Mouse (Mus musculus): ENCODE measurements around the gene Ltc4s. TPM values are rescaled to one million over a fixed set of nuclear protein-coding genes. Genes with fewer than 3 reads are reported as not detected.
A peak's percentile ranks its signal among the peaks of the same experiment; 100 is the strongest.

The Ltc4s gene
- total RNA-seq, 2 experiments from 2014 or later = 15.2 to 46.9 TPM

DNA sequence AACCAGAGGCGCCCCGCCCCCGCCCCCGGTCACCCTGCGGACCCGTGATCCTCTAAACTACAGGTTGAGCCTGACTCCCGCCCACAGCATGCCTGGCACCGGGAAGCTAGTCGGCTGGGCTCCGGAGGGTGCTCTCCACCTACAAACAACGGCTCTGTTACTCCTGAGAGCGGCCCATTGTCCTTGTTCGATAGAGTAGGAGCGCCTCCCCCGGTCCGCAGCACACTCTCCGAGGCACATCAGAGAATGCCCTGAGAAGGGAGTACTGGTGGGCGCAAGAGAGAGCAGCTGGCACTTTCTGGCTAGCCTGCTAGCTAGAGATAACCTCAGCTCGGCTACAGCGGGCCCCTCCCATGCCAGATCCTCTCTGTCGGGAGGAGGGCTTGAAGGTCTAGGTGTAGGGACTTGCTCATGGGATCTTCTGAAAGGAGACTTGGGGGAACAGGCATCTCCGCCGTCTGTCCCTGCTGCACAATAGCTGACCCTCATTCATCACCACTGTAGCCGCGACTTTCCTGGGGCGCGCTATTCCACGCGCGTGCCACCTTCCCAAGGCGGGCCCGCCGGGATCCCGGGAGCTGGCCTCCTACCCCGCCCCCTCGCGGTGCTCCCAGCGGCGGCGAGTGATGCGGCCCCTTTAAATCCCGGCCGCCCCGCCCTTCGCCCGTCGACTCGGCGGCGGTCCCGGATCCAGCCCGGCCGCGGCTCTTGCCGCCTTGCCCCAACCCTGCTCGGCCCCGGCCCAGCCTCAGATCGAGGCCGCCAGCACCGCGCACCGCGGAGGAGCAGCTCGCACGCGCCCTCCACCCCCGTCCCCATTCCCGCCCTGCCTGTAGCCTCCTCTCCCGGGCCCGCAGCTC lies 13.5 kb downstream of the Ltc4s start:
- DNase-seq (ENCODE audit: low spot score in 2 of 2) = peak; percentile 93 to 94

DNA sequence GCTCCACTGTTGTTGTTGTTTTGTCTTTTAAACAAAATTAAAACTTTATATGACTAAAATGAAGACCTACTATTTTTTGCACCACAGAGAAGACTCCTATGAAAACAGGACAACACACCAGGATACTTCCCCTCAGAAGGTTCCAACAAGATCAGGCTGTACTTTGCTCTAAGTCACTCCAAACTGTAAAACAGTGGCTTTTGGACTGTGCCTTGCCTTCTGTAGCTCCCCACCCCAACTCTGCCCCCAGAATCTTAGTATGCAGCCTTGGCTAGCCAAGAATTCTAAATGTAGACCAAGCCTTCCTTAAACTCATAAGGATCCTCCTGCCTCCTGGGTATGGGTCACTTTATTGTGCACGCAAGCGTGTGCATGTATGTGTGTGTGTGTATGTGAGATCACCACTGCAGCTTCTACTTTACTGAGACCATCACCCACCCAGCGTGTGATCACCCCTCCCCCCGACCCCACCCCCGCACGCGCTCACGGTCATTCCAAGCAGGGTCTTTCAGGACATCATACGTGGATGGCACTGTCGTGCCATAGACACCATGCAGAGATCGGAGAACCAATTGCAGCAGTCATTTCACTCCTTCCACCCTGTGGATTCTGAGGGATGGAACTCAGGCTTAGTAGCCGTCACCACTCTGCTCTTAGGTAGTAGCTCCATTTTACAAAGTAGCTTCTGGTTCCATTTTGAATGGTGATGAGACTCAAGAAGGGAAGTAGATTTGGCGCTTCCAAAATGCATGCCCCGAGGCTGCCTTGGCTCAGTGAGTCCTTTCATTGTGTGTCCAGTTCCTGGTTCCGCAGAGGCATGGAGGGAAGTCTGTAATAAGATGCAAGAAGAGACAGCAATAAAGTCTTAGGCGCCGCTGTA lies 14.4 kb downstream of the Ltc4s start:
- DNase-seq (ENCODE audit: low spot score in 2 of 2) = no peak

DNA sequence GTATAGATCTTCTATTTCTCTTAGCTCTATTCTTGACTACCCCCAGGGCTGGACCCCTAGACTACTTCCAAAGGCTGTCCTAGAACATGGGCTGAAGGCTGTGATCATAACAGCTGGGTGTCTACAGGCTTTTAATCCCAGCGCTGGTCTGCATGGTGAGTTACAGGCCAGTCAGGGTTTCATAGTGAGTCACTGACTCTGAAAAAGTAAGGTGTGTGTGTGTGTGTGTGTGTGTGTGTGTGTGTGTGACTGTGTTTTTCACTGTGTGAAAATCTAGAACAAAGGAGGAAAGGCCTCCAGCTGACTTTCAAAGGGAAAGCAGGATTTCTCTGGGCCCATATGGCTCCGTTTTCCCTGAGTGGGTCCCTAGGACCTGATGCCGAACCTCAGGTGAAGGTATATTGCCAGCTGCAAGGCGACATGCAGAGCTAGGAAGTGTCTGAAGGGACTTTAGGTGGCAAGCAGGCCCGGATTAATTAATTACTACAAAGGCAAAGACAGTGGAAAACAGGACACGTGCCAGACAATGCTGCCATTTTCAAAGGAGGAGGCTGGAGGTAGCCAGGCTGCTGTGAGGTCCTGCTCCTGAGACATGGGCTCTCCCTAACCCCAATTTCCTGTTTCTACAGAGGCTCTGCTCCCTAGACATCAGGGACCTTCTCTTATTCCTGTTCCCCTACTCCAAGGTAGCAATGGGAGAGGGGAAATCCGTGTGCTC lies 15.7 kb downstream of the Ltc4s start:
- no peak for DNase-seq (ENCODE audit: low spot score in 2 of 2)

DNA sequence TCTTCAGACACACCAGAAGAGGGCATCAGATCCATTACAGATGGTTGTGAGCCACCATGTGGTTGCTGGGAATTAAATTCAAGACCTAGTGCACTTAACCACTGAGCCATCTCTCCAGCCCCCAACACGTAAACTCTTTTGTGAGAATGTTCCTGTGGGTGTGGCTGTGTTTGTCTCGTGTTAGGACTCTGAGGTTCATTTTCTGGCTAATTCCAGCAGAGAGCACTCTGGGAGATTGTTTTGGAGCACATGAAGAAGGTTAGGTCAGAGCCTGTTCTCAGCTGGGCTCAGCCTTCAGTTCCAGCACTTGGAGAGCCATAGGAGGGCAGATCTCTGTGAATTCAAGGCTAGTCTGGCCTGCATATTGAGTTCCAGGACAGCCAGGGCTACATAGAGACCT lies 18.6 kb downstream of the Ltc4s start:
- DNase-seq (ENCODE audit: low spot score in 2 of 2) = no peak

DNA sequence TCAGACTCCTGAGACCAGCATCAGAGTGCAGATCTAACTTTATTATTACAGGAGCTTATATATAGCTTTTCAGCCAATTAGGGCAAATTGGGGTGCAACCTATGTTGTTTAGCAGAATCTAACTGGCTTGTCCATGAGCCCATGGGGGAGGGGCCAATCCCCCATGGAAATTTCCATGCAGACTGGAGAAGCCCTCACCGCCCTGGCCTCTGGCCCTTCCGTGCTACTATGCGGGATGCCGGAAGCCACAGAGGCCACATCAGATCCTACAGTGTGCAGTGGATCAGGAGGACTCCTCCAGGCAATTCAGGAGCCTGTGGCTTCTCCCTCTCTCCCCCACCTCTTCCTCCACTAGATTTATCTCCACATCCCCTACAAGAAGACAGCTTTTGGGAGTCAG lies 20.6 kb downstream of the Ltc4s start:
- no peak for DNase-seq (ENCODE audit: low spot score in 2 of 2)

DNA sequence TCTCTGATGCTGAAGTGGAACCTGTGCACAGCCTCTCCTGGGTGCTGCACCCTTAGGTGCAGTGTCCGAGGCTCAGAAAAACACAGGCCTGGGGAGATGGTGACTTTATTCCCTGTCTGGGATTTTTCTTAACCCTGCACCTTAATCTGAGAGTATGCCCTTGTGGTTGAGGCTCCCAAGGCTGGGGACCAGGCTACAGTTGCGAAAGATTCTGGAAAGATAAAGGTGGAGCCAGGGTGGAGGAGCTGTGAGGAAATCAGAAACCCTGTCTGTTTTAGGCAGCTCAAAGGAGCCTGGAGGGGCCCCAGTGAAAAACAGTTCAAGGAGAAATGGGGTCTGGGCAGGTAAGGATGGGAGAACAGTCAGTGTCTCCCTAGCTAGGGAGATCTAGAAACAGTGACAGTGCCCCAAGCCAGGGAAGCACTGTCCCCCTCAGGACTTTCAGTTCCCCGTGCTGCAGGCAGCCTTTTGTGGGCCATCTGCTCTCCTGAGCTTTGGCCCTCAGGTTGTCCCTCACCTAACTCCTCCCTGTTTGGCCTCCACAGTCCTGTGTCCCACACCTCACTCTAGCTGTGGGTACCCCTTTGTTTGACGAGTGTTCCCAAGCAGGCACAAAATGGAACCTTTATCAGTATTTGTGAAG lies 21.6 kb downstream of the Ltc4s start:
- no peak for DNase-seq (ENCODE audit: low spot score in 2 of 2)

DNA sequence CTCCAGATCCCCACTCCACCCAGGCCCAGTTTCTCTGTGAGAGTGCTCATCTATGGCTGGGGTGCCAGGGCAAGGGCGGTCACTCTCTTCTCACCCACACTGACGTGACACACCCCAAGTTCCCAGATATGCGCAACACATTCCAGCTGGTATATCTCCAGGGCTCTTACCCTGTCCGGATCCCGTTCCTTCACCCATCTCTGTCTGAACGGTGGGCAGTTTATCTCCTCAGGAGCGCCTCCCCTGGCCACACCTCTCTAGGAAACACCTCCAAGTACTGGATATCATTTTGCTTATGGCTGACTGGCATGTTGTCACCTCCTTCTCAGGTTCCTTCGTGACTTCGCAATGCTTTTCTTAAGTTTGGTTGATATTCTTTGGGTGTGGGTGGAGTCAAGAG lies 22.8 kb downstream of the Ltc4s start:
- DNase-seq (ENCODE audit: low spot score in 2 of 2) = no peak

DNA sequence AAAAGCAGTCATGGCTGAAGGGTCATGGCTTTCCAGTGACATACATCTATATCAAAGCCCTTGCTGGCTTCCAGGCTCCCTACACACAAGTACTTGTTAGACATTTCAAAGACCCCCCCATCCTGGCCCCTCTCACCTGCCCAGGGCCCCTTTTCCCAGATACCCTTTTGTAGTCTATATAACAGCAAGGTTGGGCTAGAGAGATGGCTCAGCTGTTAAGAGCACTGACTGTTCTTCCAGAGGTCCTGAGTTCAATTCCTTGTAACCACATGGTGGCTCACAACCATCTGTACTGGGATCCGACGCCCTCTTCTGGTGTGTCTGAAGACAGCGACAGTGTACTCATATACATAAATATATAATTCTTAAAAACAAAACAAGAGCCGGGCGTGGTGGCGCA lies 23.8 kb downstream of the Ltc4s start:
- no peak for DNase-seq (ENCODE audit: low spot score in 2 of 2)

DNA sequence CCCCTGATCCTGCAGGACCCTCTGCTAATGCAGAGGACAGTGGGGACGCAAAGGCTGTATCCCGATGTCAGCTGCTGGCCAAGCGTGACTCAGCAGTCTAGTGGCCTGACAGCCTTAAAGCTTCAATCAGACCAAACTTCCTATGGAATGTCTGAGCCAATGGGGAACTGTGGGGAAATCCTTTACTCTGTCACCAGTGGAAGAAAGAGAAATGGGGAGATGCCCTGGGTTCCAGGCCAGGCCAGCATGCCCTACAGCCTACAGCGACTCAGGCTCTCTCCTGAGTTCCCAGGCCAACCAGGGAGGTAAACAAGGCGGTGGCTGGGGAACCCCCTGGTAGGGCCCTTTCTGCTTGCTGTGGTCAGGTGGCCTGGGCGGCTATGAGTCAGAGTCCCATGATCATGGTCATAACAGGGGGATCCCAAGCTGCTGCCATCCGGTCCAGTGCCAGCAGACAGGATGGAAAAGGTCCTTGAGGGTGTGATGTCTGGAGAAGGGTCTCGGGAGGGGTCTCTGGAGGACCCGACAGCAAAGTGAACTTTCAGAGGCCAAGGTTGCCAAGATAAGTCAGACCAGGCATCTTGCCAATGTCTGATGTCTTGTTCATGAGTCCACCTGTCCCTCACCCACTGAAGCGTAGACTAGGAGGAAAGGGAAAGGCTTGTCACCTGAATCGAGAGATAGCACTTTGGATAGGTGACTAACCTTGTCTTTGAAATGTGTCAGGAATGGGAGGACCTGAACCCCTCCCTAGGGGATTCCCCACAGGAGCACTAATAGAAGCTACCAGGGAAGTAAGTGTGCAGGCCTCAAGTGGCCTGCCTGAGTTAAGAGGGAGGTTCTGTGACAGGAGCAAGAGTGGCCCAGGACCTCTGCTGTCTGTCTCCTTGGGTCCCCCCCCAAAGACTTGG lies 25.3 kb downstream of the Ltc4s start:
- peak; percentile 74 to 84 for DNase-seq (ENCODE audit: low spot score in 2 of 2)

DNA sequence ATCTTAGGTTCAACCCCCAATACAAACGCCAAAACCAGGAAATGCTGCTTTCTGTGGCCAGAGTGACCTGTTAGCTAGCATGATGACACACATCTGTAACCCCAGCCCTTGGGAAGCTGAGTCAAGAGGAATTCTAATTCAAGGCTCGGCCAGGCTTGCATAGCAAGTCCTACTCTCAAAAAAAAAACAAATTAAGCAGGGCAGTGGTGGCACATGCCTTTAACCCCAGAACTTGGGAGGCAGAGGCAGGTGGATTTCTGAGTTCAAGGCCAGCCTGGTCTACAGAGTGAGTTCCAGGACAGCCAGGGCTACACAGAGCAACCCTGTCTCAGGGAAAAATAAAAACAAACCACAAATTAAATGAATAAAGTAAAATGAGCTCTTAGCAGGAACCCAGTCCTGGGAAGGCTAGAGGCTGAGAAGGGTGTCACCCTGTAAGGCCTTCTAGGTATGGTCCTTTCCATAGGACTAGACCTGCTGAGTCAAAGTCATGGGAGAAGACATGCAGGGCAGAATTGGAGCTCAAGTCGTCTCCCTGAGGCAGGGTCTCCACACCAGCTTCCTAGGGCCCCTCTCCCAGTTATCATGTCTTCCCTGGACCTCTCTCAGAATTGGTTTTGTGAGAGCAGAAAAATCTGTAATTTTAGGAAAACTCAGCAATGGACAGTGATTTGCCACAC lies 26.2 kb downstream of the Ltc4s start:
- DNase-seq (ENCODE audit: low spot score in 2 of 2) = no peak

DNA sequence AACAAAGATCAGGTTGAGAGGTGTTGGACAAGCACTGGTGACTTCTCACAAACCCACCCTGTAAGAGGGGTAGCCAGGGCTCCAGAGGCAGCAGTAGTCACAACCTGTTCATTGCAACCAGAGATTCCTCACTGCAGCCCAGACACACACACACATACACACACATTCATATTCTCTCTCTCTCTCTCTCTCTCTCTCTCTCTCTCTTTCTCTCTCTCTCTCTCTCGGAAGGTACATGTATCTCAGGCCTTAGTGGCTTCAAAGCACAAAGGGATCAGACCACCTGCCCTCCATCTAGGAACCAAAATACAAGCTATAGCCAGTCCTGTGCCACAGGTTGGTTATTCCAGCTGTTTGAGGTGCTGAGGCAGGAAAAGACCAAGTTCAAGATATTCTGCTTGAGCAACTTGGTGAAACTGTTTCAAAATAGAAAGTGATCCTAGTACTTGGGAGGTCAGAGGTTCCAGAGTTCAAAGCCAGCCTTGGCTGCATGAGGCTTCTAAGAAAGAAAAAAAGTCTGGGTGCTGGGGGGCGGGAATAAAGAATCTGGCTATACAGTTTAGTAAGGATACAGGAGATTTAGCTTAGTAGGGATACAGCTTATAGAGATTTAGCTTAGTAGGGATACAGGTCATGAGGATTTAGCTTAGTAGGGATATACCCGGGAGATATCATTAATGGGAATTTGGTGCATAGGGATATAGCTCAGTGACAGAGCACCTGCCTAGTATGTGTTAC lies 26.9 kb downstream of the Ltc4s start:
- no peak for DNase-seq (ENCODE audit: low spot score in 2 of 2)

DNA sequence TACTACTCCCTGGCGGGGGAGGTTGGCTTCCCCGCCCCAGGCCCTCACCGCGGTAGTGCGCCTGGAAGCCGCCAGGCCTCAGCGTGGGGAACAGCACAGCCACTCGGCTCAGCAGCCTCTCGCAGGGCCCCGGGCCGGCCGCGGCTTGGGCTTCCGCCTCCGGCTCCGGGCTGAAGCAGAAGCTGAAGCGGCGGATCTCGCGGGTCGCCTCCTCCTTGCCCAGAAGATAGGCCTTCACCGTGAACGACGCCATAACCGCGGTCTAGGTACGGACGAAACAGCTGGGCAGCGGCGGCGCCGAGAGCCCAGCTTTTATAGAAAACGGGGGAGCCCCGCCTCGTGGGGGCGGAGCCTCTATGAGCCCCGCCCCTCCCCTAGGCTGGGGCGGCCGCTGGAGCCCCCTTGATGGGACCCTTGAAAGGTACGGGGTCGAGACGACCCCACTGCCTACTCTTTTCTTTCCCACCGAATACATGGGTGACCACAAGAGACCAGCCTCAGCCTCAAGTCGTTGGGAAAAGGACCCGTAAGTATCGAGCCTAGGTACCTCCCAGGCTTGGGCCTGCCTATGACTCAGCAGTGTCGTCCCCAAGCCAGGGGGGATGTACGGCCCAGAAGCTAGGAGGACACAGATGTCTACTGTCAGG lies 27.8 kb downstream of the Ltc4s start, which contains the start of the genes Sqstm1 and Mgat4b:
TSS of gene Sqstm1 (minus strand) at position 323 of the 647 bp plus-strand sequence.
TSS of gene Mgat4b (plus strand) at position 386 of the 647 bp plus-strand sequence.
- peak; percentile 93 to 94 for DNase-seq (ENCODE audit: low spot score in 2 of 2)

DNA sequence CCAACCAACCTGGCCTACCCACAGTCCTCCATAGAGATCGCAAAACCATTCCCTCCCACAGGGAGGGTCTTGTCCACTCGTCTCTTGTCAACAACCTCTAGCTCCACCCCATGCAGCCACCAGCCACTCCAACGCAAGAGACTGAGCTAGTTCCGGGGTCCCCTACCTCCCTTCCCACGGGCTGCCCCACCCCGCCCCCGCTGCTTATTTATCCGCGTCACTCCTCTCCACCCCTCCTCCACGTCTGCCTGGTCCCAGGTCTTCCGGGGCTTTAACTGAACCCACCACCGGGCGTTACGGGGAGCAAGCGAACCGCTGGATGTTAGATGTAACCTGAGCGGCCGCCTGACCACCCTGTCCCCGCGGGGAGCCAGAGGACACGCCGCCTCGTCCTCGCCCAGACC lies 28.3 kb downstream of the Ltc4s start:
- DNase-seq (ENCODE audit: low spot score in 2 of 2) = peak; percentile 72 to 74

DNA sequence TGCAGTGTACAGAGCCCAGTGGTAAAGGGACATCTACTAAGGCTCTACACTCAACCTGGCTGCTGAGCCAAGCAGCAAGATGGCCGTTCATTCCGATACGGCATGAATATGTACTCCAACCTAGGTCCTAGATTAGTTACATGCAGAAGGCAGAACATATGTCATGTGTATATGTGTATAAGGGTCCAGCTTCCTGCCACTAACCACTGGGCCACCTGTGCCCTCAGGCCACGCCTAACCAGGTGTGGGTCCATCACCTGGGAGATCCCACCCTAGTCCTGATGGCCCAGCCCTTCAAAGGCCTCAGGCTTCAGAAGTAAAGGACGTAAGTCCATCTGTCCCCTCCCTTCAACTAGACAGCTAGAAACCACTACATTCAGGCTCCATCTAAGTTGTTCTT lies 30.4 kb downstream of the Ltc4s start:
- no peak for DNase-seq (ENCODE audit: low spot score in 2 of 2)

DNA sequence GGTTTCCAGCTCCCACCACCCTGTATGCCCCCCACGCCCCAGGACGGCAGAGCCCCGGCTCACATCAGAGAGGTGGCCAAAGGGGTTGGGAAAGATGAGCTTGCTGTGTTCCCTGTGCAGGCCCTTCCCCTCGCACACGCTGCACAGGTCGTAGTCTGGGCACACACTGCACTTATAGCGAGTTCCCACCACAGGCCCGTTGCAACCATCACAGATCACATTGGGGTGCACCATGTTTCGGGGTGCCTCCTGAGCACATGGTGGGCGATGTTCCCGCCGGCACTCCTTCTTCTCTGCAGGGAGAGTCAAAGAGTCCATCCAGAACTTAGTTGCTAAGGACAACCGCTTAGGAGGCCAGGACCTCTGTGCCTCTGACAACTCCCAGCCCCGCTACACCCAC lies 31.1 kb downstream of the Ltc4s start:
- no peak for DNase-seq (ENCODE audit: low spot score in 2 of 2)

DNA sequence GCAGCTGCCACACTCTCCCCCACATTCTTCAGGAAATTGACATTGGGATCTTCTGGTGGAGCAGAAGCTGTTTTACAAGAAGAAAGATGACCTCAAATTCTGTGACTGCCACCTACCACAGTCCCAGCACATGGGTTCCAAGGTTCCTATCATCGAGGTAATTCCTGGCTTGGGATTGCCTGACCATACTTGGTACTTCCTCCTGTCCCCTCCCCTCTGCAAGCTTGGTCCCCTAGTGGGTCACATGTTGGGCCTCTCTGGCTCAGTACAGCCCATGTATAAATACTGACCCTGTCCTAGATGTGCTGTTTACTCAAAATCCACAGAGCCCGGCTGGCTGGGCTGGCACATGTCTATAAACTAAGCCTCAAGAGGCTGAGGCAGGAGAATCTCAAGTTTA lies 32.4 kb downstream of the Ltc4s start:
- DNase-seq (ENCODE audit: low spot score in 2 of 2) = no peak

DNA sequence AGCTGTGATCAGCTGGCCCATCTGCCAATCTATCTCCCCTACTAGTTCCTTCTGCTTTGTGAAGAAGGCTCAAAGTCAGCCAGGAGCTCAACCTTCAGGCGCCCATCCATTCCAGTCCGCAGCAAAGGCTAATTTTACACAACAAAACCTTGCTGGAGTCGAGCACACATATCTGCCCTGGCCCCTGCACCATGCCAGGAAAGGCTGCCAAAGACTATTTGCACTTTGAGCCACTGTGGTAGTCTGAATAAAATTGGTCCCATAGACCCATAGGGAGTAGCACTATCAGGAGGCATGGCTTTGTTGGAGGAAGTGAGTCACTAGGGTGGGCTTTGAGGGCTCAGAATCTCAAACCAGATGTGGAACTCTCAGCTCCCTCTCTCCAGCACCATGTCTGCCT lies 33.0 kb downstream of the Ltc4s start:
- DNase-seq (ENCODE audit: low spot score in 2 of 2) = no peak

DNA sequence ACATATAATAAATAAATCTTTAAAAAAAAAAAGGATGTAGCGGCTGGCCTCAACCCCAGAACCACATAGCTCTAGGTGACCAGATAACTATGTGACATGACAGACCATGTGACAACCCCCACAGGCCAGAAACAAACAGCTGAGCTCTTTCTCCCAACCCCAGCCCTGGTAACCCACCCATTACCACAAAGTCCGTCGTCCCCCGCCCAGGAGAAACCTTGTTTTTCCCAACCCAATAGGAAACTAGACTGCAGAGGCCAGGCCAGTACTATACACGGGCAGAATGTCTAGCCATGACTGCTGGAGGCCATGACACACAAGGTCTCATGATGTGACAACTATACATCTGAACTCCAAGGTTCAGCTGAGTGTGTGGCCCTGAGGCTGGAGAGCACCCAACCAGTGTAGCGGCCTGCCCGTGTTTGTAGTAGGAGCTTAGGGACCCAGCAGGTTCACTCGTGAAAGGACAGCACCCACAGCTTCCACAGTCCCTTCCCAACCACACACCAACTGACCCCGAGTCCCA lies 35.1 kb downstream of the Ltc4s start:
- no peak for DNase-seq (ENCODE audit: low spot score in 2 of 2)

Measured in adrenal gland, adult 18-20 months (tissue).